36 mouse cellular contexts compared by ENCODE assay signal in the genomic region with DNA sequence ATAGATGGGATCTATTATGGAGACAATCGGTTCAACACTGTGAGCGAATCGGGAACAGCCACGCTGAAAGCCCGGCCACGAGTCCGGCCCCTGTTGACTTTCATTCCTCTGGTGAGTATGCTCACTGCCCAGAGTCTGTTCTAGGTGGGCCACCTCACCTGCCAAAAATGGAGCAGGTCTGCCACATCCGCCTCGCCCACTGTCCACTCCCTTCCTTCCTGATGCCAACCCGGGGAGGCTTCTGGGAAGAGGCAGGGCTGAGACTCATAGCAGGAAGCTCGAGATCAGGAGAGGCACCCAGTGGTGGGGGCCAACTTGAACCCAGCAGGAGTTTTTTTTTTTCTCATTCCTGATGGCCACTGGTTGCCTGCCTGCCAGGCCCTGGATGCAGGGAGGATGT. TPM values are rescaled to one million over a fixed set of nuclear protein-coding genes. Genes with fewer than 3 reads are reported as not detected.
DNase-seq lines count a peak whose midpoint lies in the region; ATAC-seq lines count a peak whose summit lies in the region.
"Had no signal": no experiment of that assay in that cellular context is flagged by ENCODE, and none has a peak within 500 bp of the region (broad histone marks: within the 10 kb centered on the region; RNA-seq: fewer than 3 reads in every experiment).

No protein-coding gene starts in this region.

- H3K27me3 ChIP-seq in heart, embryonic 10.5 days (ENCODE audit: insufficient read depth, poor library complexity, severe bottlenecking): 0 out of 2 replicates have a peak, but pooled peaks cover 3% of the 10 kb centered on the region
- H3K27me3 ChIP-seq in heart, embryonic 15.5 days: no peaks in the 10 kb centered on the region
- H3K27me3 ChIP-seq in liver, embryonic 15.5 days: no peaks in the 10 kb centered on the region
- H3K27me3 ChIP-seq in stomach, embryonic 15.5 days (replicated peaks): no peaks in the 10 kb centered on the region
- H3K27me3 ChIP-seq: CH12.LX; kidney, embryonic 15.5 days; limb, embryonic 13.5 days; Patski had no signal

- H3K4me1 ChIP-seq in heart, embryonic 10.5 days: peaks cover 91% of the 10 kb centered on the region
- H3K4me1 ChIP-seq in heart, embryonic 15.5 days (replicated peaks): peaks cover 70% of the 10 kb centered on the region
- peaks cover 67% of the 10 kb centered on the region for H3K4me1 ChIP-seq in liver, embryonic 15.5 days (replicated peaks)
- H3K4me1 ChIP-seq in stomach, embryonic 15.5 days: peaks cover 41% of the 10 kb centered on the region

- intact Hi-C loops in heart, postnatal 14 days (cut with DNase I): no loop called here

- H3K9ac ChIP-seq in heart, embryonic 15.5 days: 0 out of 2 replicates have a peak overlapping the region, but pooled peaks have one; percentile 5
- no peak overlapping the region for H3K9ac ChIP-seq in liver, embryonic 15.5 days
- H3K9ac ChIP-seq in stomach, embryonic 15.5 days: no peak overlapping the region
- H3K9ac ChIP-seq: hindbrain, embryonic 13.5 days; kidney, embryonic 15.5 days; limb, embryonic 13.5 days; liver, embryonic 14.5 days; lung, embryonic 14.5 days had no signal

- H3K4me3 ChIP-seq in heart, embryonic 10.5 days: 0 out of 2 replicates have a peak overlapping the region, but pooled peaks have one; percentile 6
- no peak overlapping the region for H3K4me3 ChIP-seq in heart, embryonic 15.5 days
- H3K4me3 ChIP-seq in liver, embryonic 15.5 days (replicated peaks): no peak overlapping the region
- H3K4me3 ChIP-seq in stomach, embryonic 15.5 days (replicated peaks): no peak overlapping the region
- H3K4me3 ChIP-seq: erythroblast, embryonic 14.5 days; gastrocnemius, adult 2 months; hindbrain, embryonic 13.5 days; kidney, embryonic 15.5 days; limb, embryonic 13.5 days had no signal

- no peak for DNase-seq in heart, embryonic 10.5 days (ENCODE audit: low spot score)
- DNase-seq in heart, adult 11 months: no peak
- no peak for DNase-seq in heart, postnatal 14 days
- no peak for DNase-seq in liver
- DNase-seq in cerebellum, adult 9-11 months: no peak
- DNase-seq: adrenal gland, postnatal 14 days; cerebellum, adult 11 months; cerebellum, postnatal 10 days; gastrocnemius, adult 2 months; gastrocnemius, postnatal 36 days; kidney, adult 18-20 months; kidney, postnatal 25 days; lung, embryonic 14.5 days; right cerebral cortex, adult 18-20 months; thymus, adult 18-20 months; thymus, postnatal 25 days had no signal

- no peak overlapping the region for H3K4me2 ChIP-seq in heart, embryonic 15.5 days
- H3K4me2 ChIP-seq in liver, embryonic 15.5 days: no peak overlapping the region; the same call in 1 of the 2 replicates
- H3K4me2 ChIP-seq in stomach, embryonic 15.5 days: no peak overlapping the region
- H3K4me2 ChIP-seq: hindbrain, embryonic 13.5 days; kidney, embryonic 15.5 days; limb, embryonic 13.5 days; lung, embryonic 14.5 days; midbrain, embryonic 11.5 days had no signal

- no peaks in the 10 kb centered on the region for H3K9me3 ChIP-seq in heart, embryonic 10.5 days
- H3K9me3 ChIP-seq in heart, embryonic 15.5 days (replicated peaks): no peaks in the 10 kb centered on the region
- H3K9me3 ChIP-seq in liver, embryonic 15.5 days (replicated peaks): no peaks in the 10 kb centered on the region
- H3K9me3 ChIP-seq in stomach, embryonic 15.5 days: no peaks in the 10 kb centered on the region
- H3K9me3 ChIP-seq: hindbrain, embryonic 13.5 days; kidney, embryonic 15.5 days; limb, embryonic 13.5 days had no signal

- peak overlapping the region; percentile 76 for H3K27ac ChIP-seq in heart, embryonic 10.5 days
- peak overlapping the region; percentile 74 for H3K27ac ChIP-seq in heart, embryonic 15.5 days
- peak overlapping the region; percentile 68 for H3K27ac ChIP-seq in liver, embryonic 15.5 days (replicated peaks)
- 0 out of 2 replicates have a peak overlapping the region, but pooled peaks have one; percentile 21 for H3K27ac ChIP-seq in stomach, embryonic 15.5 days
- H3K27ac ChIP-seq: gastrocnemius, adult 2 months; hindbrain, embryonic 13.5 days; kidney, embryonic 15.5 days; limb, embryonic 13.5 days; liver, embryonic 14.5 days had no signal

- ATAC-seq in heart, embryonic 15.5 days (replicated peaks; ENCODE audit: insufficient number of reproducible peaks, insufficient read depth, low FRiP score, low read depth): no peak
- ATAC-seq in liver, embryonic 15.5 days (ENCODE audit: insufficient read depth): no peak
- ATAC-seq in stomach, embryonic 15.5 days (ENCODE audit: insufficient read depth, low FRiP score, low read depth): no peak
- ATAC-seq: forebrain, embryonic 16.5 days; midbrain, embryonic 16.5 days; Patski had no signal

- H3K36me3 ChIP-seq in heart, embryonic 10.5 days: no peaks in the 10 kb centered on the region
- no peaks in the 10 kb centered on the region for H3K36me3 ChIP-seq in heart, embryonic 15.5 days
- H3K36me3 ChIP-seq in liver, embryonic 15.5 days (replicated peaks): no peaks in the 10 kb centered on the region
- H3K36me3 ChIP-seq in stomach, embryonic 15.5 days: no peaks in the 10 kb centered on the region
- H3K36me3 ChIP-seq: hindbrain, embryonic 13.5 days; kidney, embryonic 15.5 days; limb, embryonic 13.5 days had no signal

- WGBS in heart, embryonic 10.5 days: 68% methylated on average over 11 of the region's 11 CpGs
- 72% methylated on average over 11 of the region's 11 CpGs for WGBS in heart, embryonic 15.5 days
- WGBS in liver, embryonic 15.5 days (ENCODE audit: insufficient replicate concordance): 66% methylated on average over 11 of the region's 11 CpGs
- WGBS in stomach, embryonic 15.5 days: 82% methylated on average over 11 of the region's 11 CpGs

RNA-seq across cellular contexts. Expression of gene 1700001C19Rik, which starts 9.4 kb away (rescaled TPM):
- polyA plus RNA-seq in heart, embryonic 10.5 days (2016; fragmentation: Nextera tagmentation; extraction: Ambion mirVana): 0.63 and 1.3 TPM in 2 replicates
- polyA plus RNA-seq in heart, embryonic 15.5 days (2015; fragmentation: Nextera tagmentation; extraction: Ambion mirVana): 0.60 and 1.0 TPM in 2 replicates
- total RNA-seq in heart, postnatal 14 days (2021): not detected
- polyA plus RNA-seq in liver, embryonic 15.5 days (2015; fragmentation: Nextera tagmentation; extraction: Ambion mirVana): 1.4 and 1.7 TPM in 2 replicates
- 0.12 and 0.37 TPM in 2 replicates for polyA plus RNA-seq in stomach, embryonic 15.5 days (2015; fragmentation: Nextera tagmentation; extraction: Ambion mirVana)
- total RNA-seq: CH12.LX; gastrocnemius, adult 2 months; gastrocnemius, postnatal 36 days; layer of hippocampus, adult 18-20 months; left cerebral cortex, postnatal 36 days; megakaryocyte, adult 5-6 weeks; MEL; neutrophil, adult 5-6 weeks had no signal
- polyA plus RNA-seq: C2C12; erythroblast, embryonic 14.5 days; spleen, adult 2 months had no signal

RNA-seq across cellular contexts. Expression of gene AI661453, which starts 10.1 kb away (rescaled TPM):
- polyA plus RNA-seq in heart, embryonic 10.5 days (2016; fragmentation: Nextera tagmentation; extraction: Ambion mirVana): 0.99 and 1.1 TPM in 2 replicates
- 0.96 and 1.2 TPM in 2 replicates for polyA plus RNA-seq in heart, embryonic 15.5 days (2015; fragmentation: Nextera tagmentation; extraction: Ambion mirVana)
- total RNA-seq in heart, postnatal 14 days (2021): 1 to 10 TPM; 1.8 to 2.1 TPM
- polyA plus RNA-seq in liver, embryonic 15.5 days (2015; fragmentation: Nextera tagmentation; extraction: Ambion mirVana): 0.51 and 0.62 TPM in 2 replicates
- 3.5 and 4.0 TPM in 2 replicates for polyA plus RNA-seq in stomach, embryonic 15.5 days (2015; fragmentation: Nextera tagmentation; extraction: Ambion mirVana)
- total RNA-seq: CH12.LX, MEL had no signal
- polyA plus RNA-seq: erythroblast, embryonic 14.5 days had no signal

RNA-seq across cellular contexts. Expression of gene Guca1a, which starts 46.2 kb away (rescaled TPM):
- polyA plus RNA-seq in heart, embryonic 10.5 days (2016; fragmentation: Nextera tagmentation; extraction: Ambion mirVana): 2.3 and 3.6 TPM in 2 replicates
- 1.7 TPM in 2 replicates for polyA plus RNA-seq in heart, embryonic 15.5 days (2015; fragmentation: Nextera tagmentation; extraction: Ambion mirVana)
- under 1 TPM in 1 of 2 experiments, not detected in 1; 0.44 TPM for total RNA-seq in heart, postnatal 14 days (2021)
- 0.90 and 1.2 TPM in 2 replicates for polyA plus RNA-seq in liver, embryonic 15.5 days (2015; fragmentation: Nextera tagmentation; extraction: Ambion mirVana)
- polyA plus RNA-seq in stomach, embryonic 15.5 days (2015; fragmentation: Nextera tagmentation; extraction: Ambion mirVana): 3.0 and 4.0 TPM in 2 replicates
- total RNA-seq: gastrocnemius, adult 2 months; gastrocnemius, postnatal 36 days; neutrophil, adult 5-6 weeks had no signal
- polyA plus RNA-seq: erythroblast, embryonic 14.5 days; forebrain, embryonic 16.5 days had no signal

RNA-seq across cellular contexts. Expression of gene Taf8, which starts 55.5 kb away (rescaled TPM):
- 23.0 and 28.5 TPM in 2 replicates for polyA plus RNA-seq in heart, embryonic 10.5 days (2016; fragmentation: Nextera tagmentation; extraction: Ambion mirVana)
- polyA plus RNA-seq in heart, embryonic 15.5 days (2015; fragmentation: Nextera tagmentation; extraction: Ambion mirVana): 17.0 and 20.5 TPM in 2 replicates
- total RNA-seq in heart, postnatal 14 days (2021): 10 to 100 TPM; 14.9 to 15.6 TPM
- 14.7 and 15.2 TPM in 2 replicates for polyA plus RNA-seq in liver, embryonic 15.5 days (2015; fragmentation: Nextera tagmentation; extraction: Ambion mirVana)
- 23.3 and 25.2 TPM in 2 replicates for polyA plus RNA-seq in stomach, embryonic 15.5 days (2015; fragmentation: Nextera tagmentation; extraction: Ambion mirVana)

RNA-seq across cellular contexts. Expression of gene Ccnd3, which starts 58.3 kb away (rescaled TPM):
- polyA plus RNA-seq in heart, embryonic 10.5 days (2016; fragmentation: Nextera tagmentation; extraction: Ambion mirVana): 552 and 644 TPM in 2 replicates
- 369 and 456 TPM in 2 replicates for polyA plus RNA-seq in heart, embryonic 15.5 days (2015; fragmentation: Nextera tagmentation; extraction: Ambion mirVana)
- 100 to 1,000 TPM in 1 of 2 experiments, 10 to 100 TPM in 1; 93.8 to 126 TPM for total RNA-seq in heart, postnatal 14 days (2021)
- polyA plus RNA-seq in liver, embryonic 15.5 days (2015; fragmentation: Nextera tagmentation; extraction: Ambion mirVana): 422 and 473 TPM in 2 replicates
- 391 and 408 TPM in 2 replicates for polyA plus RNA-seq in stomach, embryonic 15.5 days (2015; fragmentation: Nextera tagmentation; extraction: Ambion mirVana)

Comparison
In these comparisons a context has a peak if more than half of its experiments do, and no peak if none do; other contexts are left out.
1. H3K27ac ChIP-seq: peak in every context shown above with its lines; median percentile 76 in heart, embryonic 10.5 days; 74 in heart, embryonic 15.5 days; 68 in liver, embryonic 15.5 days; 21 in stomach, embryonic 15.5 days.